Mouse (Mus musculus) CH12.LX (cell line): ENCODE measurements around the gene Fam213a.

ENCODE experiments used
- MXI1 ChIP-seq: IDR thresholded peaks from 2 replicates; pipeline ENCODE4 v1.6.1; 2011; ENCODE audit warnings: mild to moderate bottlenecking, low read depth, low read length, improper control_type of control experiment
- USF1 ChIP-seq: IDR thresholded peaks from 2 replicates; pipeline ENCODE4 v1.6.1; 2014; ENCODE audit warnings: low read depth, mild to moderate bottlenecking, inconsistent platforms, low read length, improper control_type of control experiment

- no peak for TF ChIP-seq MXI1
- TF ChIP-seq USF1: no peak
These were observed 46.0 kb downstream of the Fam213a start for GRCm38 (mm10) chr14:40967598-40967900.
